Mouse (Mus musculus) stomach, postnatal 0 days (tissue): Measurements from ENCODE around the gene Skiv2l. TPM values are rescaled to one million over a fixed set of nuclear protein-coding genes. Genes with fewer than 3 reads are reported as not detected.

Experiments used
- ATAC-seq: fragments of 200-750 bp; cut with Nextera tagmentation; 2 replicates; pipeline ENCODE4 v1.8.0; 2017; ENCODE audit not compliant: low FRiP score, low TSS enrichment
- DNase-seq: peaks from one replicate; pipeline ENCODE4 v3.0.0-alpha.2; 2016; ENCODE audit warnings: low spot score
- H3K27ac ChIP-seq: fragments of 300-500 bp; sonication (generic); replicated peaks from 2 replicates; pipeline ENCODE4 v1.5.1; 2014; ENCODE audit warnings: mild to moderate bottlenecking, control low read depth
- H3K27me3 ChIP-seq: fragments of 300-500 bp; sonication (generic); 2 replicates; pipeline ENCODE4 v1.6.1; 2014; ENCODE audit warnings: low read length; ENCODE audit not compliant: control insufficient read depth, insufficient read depth
- H3K36me3 ChIP-seq: fragments of 300-500 bp; sonication (generic); 2 replicates; pipeline ENCODE4 v1.6.1; 2014; ENCODE audit warnings: low read length, mixed read lengths; ENCODE audit not compliant: control insufficient read depth, insufficient read depth
- H3K4me1 ChIP-seq: fragments of 300-500 bp; sonication (generic); replicated peaks from 2 replicates; pipeline ENCODE4 v1.6.1; 2014; ENCODE audit warnings: antibody characterized with exemption; ENCODE audit not compliant: control insufficient read depth, insufficient read depth
- H3K4me2 ChIP-seq: fragments of 300-500 bp; sonication (generic); replicated peaks from 2 replicates; pipeline ENCODE4 v1.6.1; 2014; ENCODE audit warnings: low read depth, mild to moderate bottlenecking, control low read depth, moderate library complexity
- H3K4me3 ChIP-seq: fragments of 300-500 bp; sonication (generic); 2 replicates; pipeline ENCODE4 v1.5.1; 2014; ENCODE audit warnings: low read depth, low read length, control low read depth
- H3K9ac ChIP-seq: fragments of 300-500 bp; sonication (generic); 2 replicates; pipeline ENCODE4 v1.6.1; 2014; ENCODE audit warnings: mild to moderate bottlenecking, low read length, control low read depth, mixed read lengths
- H3K9me3 ChIP-seq: fragments of 300-500 bp; sonication (generic); 2 replicates; pipeline ENCODE4 v1.6.1; 2016; ENCODE audit warnings: low read length; ENCODE audit not compliant: control insufficient read depth
- CTCF ChIP-seq: IDR thresholded peaks from 2 replicates; pipeline ENCODE4 v1.5.1; 2016; ENCODE audit warnings: antibody characterized with exemption, low read depth, mild to moderate bottlenecking, moderate library complexity
- EP300 ChIP-seq: optimal IDR thresholded peaks from 2 replicates; pipeline ENCODE3; 2016; ENCODE audit warnings: antibody characterized with exemption
- WGBS: fragments of 180-500 bp; shearing (Covaris S2); extraction: QIAGEN DNeasy Blood & Tissue Kit; methylation state at CpG from one replicate; pipeline ENCODE4 v1.1.7; 2014; 5-methylcytosine and 5-hydroxymethylcytosine counted together
- polyA plus RNA-seq: library from polyadenylated mRNA; unstranded; fragments of >200 nt; fragmentation: Nextera tagmentation; extraction: Ambion mirVana; gene quantifications from 2 replicates; pipeline ENCODE4 v1.2.1, GENCODE M21; 2015

The Skiv2l gene
- polyA plus RNA-seq, 1 experiment from 2014 or later, result 22.5 TPM

GRCm38 (mm10) chr17:34850517-34851125 is 611 bp upstream of the Skiv2l start:
- no peak for TF ChIP-seq CTCF
- TF ChIP-seq EP300, result no peak
- peak overlapping the region; percentile 73 for H3K27ac ChIP-seq
- peak overlapping the region; percentile 98 for H3K4me2 ChIP-seq

GRCm38 (mm10) chr17:34847615-34848014 is 2.4 kb downstream of the Skiv2l start:
- Histone ChIP-seq H3K4me3 (no peak overlapping the region), H3K4me1 (0 out of 2 replicates have a peak, but pooled peaks cover 2% of the 10 kb centered on the region), H3K27me3 (no peaks in the 10 kb centered on the region), H3K9me3 (no peaks in the 10 kb centered on the region), H3K9ac (no peak overlapping the region), H3K36me3 (peaks cover 11% of the 10 kb centered on the region), H3K27ac (no peak overlapping the region), H3K4me2 (no peak overlapping the region)
- DNase-seq, result no peak
- no peak for TF ChIP-seq CTCF
- TF ChIP-seq EP300, result no peak
- ATAC-seq, result no peak
- 94% methylated on average over 7 of the region's 7 CpGs for WGBS

More at GRCm38 (mm10) chr17:34850517-34851125, 611 bp upstream of the Skiv2l start:
- Histone ChIP-seq H3K36me3 (peaks cover 18% of the 10 kb centered on the region; the same call in 1 of the 2 replicates), H3K27me3 (no peaks in the 10 kb centered on the region), H3K4me3 (peak overlapping the region; percentile 87), H3K9ac (peak overlapping the region; percentile 85), H3K9me3 (no peaks in the 10 kb centered on the region), H3K4me1 (0 out of 2 replicates have a peak, but pooled peaks cover 2% of the 10 kb centered on the region)
- ATAC-seq (peak; percentile 7; the same call in 1 of the 2 replicates), DNase-seq (no peak)
- under 1% methylated on average over 25 of the region's 25 CpGs for WGBS

GRCm38 (mm10) chr17:34847192-34847591 is 2.8 kb downstream of the Skiv2l start:
- no peak for ATAC-seq
- 92% methylated on average over 6 of the region's 6 CpGs for whole genome bisulfite sequencing

GRCm38 (mm10) chr17:34844884-34845283 is 5.1 kb downstream of the Skiv2l start:
- Histone ChIP-seq H3K9ac (no peak overlapping the region), H3K4me1 (no peaks in the 10 kb centered on the region), H3K4me3 (no peak overlapping the region), H3K36me3 (peaks cover 20% of the 10 kb centered on the region), H3K27ac (no peak overlapping the region), H3K9me3 (no peaks in the 10 kb centered on the region), H3K27me3 (no peaks in the 10 kb centered on the region), H3K4me2 (no peak overlapping the region)
- TF ChIP-seq EP300, result no peak
- TF ChIP-seq CTCF, result no peak
- ATAC-seq, result no peak
- 92% methylated on average over 12 of the region's 13 CpGs for WGBS
- DNase-seq, result no peak

More at GRCm38 (mm10) chr17:34847192-34847591, 2.8 kb downstream of the Skiv2l start:
- Histone ChIP-seq H3K9me3 (no peaks in the 10 kb centered on the region), H3K9ac (no peak overlapping the region), H3K27ac (no peak overlapping the region), H3K4me2 (no peak overlapping the region), H3K4me3 (no peak overlapping the region), H3K36me3 (peaks cover 9% of the 10 kb centered on the region), H3K27me3 (no peaks in the 10 kb centered on the region), H3K4me1 (0 out of 2 replicates have a peak, but pooled peaks cover 2% of the 10 kb centered on the region)
- DNase-seq, result no peak
- TF ChIP-seq EP300 (no peak), CTCF (no peak)

GRCm38 (mm10) chr17:34840736-34841307 is 9.2 kb downstream of the Skiv2l start:
- DNase-seq (no peak), ATAC-seq (no peak)
- H3K9me3 ChIP-seq, result no peaks in the 10 kb centered on the region
- H3K4me3 ChIP-seq, result no peak overlapping the region
- no peak for TF ChIP-seq CTCF
- TF ChIP-seq EP300, result no peak
- H3K9ac ChIP-seq, result no peak overlapping the region
- H3K27me3 ChIP-seq, result no peaks in the 10 kb centered on the region
- no peak overlapping the region for H3K27ac ChIP-seq
- H3K4me2 ChIP-seq, result no peak overlapping the region
- peaks cover 20% of the 10 kb centered on the region for H3K36me3 ChIP-seq
- WGBS, result 81% methylated on average over 6 of the region's 6 CpGs
- H3K4me1 ChIP-seq, result 0 out of 2 replicates have a peak, but pooled peaks cover 5% of the 10 kb centered on the region

- Histone ChIP-seq H3K27me3 (no peaks in the 10 kb centered on the region), H3K4me2 (no peak overlapping the region), H3K36me3 (peaks cover 15% of the 10 kb centered on the region), H3K9ac (no peak overlapping the region), H3K27ac (no peak overlapping the region), H3K4me1 (0 out of 2 replicates have a peak, but pooled peaks cover 5% of the 10 kb centered on the region), H3K9me3 (no peaks in the 10 kb centered on the region), H3K4me3 (no peak overlapping the region)
- DNase-seq, result no peak
- no peak for ATAC-seq
- no peak for TF ChIP-seq EP300
- no peak for TF ChIP-seq CTCF
- WGBS, result 86% methylated on average over 7 of the region's 7 CpGs
Observed at GRCm38 (mm10) chr17:34838785-34839184, 11.2 kb downstream of the Skiv2l start.
